Mouse (Mus musculus) brain, adult 10 weeks (tissue): ENCODE measurements around the gene Msl2. TPM values are rescaled to one million over a fixed set of nuclear protein-coding genes. Genes with fewer than 3 reads are reported as not detected.

Experiments
- polyA plus RNA-seq: library from polyadenylated mRNA; stranded (reverse); fragments of 350-450 nt; fragmentation: Illumina TruSeq; extraction: RNeasy Lipid Tissue Mini Kit (QIAGEN cat#74804); gene quantifications from one replicate; pipeline ENCODE4 v1.2.3, GENCODE M21; 2015; ENCODE audit warnings: low read depth, low replicate concordance

Gene Msl2
- polyA plus RNA-seq, result 29.6 TPM

GRCm38 (mm10) chr9:101073987-101074331 lies at the start of gene Msl2:
TSS of gene Msl2 (plus strand) at chr9:101074101.

GRCm38 (mm10) chr9:101034448-101035098 lies 39.3 kb upstream of the Msl2 start, which contains the start of gene Pccb:
TSS of gene Pccb (minus strand) at chr9:101034898.

Other genes with a start within 250 kb of the Msl2 start
- 63.5 TPM for gene Pccb, start 39.2 kb upstream of the Msl2 start, polyA plus RNA-seq
- 17.8 TPM for gene Ppp2r3a, start 177.7 kb downstream of the Msl2 start, polyA plus RNA-seq